Mouse (Mus musculus) thymus, adult 2 months (tissue): ENCODE measurements at regions not wholly inside any gene's neighbourhood (a gene's known extent, or its start where the extent isn't known, plus 50 kb on each side); places are given as distances from the start of the nearest gene placed in this dataset.

Experiments used
- CTCF ChIP-seq: fragments of 200-500 bp; IDR thresholded peaks from 2 replicates; pipeline ENCODE4 v1.5.1; 2012; ENCODE audit warnings: mild to moderate bottlenecking, control low read depth, low read length, moderate library complexity, borderline replicate concordance; ENCODE audit not compliant: control insufficient read depth, poor library complexity, insufficient read depth; ENCODE audit errors: extremely low read depth
- POLR2A ChIP-seq: fragments of 200-500 bp; IDR thresholded peaks from 2 replicates; pipeline ENCODE4 v1.6.1; 2012; ENCODE audit warnings: mild to moderate bottlenecking, low read length, control low read depth, moderate library complexity; ENCODE audit not compliant: control insufficient read depth, poor library complexity, insufficient read depth; ENCODE audit errors: extremely low read depth

DNA sequence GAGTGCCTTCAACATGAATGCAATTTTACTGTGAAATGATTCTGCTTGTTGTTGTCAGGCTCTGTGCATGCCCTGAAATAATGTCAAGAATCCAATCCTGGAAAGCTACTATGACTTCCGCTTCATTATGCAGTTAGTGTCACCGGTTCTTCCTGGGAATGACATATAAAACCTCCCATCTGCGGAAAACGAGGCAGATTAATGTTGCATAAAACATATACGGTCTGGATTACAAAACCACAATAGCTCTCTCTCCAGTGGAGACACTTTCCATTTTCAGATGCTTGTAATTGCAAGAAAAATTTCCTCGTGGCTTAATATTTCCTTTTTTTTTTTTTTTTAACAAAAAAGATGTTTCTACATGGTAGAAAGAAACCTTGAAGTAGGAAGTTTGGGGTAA, 198.2 kb upstream of the Chl1 start:
- TF ChIP-seq CTCF (no peak), POLR2A (no peak)
